Mouse (Mus musculus): ENCODE results near the gene Tff3. TPM values are rescaled to one million over a fixed set of nuclear protein-coding genes. Genes with fewer than 3 reads are reported as not detected.

Gene Tff3
- polyA plus RNA-seq (2014; fragmentation: Nextera tagmentation; extraction: Ambion mirVana): not detected in 2 replicates

DNA sequence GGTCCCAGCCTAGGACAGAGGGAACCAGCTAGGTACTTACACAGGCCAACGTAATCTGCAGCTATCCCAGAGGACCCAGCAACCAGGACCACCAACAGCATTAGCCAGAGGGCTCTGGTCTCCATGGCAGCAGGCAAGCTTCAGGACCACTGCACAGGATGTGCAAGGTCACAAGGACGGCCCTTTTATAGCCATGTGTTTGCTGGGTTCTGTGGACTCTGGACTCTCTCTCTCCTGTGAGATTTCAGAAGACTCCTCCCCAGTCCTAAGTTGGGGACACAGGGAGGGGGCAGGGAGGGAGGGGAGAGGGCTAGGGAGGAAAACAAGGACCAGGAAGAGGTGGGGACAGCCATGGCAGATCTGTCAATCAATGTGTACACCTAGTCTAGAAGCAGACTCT, at the start of gene Tff3:
Tff3 (minus strand) TSS at position 195 of the 400 bp plus-strand sequence.
- Histone ChIP-seq H3K27me3 (ENCODE audit: control insufficient read depth, insufficient read depth, low read length) (no peaks in the 10 kb centered on the region), H3K36me3 (replicated peaks; ENCODE audit: control insufficient read depth, insufficient read depth, low read depth, low read length) (no peaks in the 10 kb centered on the region), H3K9ac (replicated peaks; ENCODE audit: low read length) (no peak within 1 kb of the TSS), H3K4me3 (ENCODE audit: low read depth, low read length) (no peak within 1 kb of the TSS), H3K27ac (replicated peaks; ENCODE audit: low read depth, low read length) (no peak within 1 kb of the TSS), H3K4me2 (ENCODE audit: low read depth, low read length) (no peak within 1 kb of the TSS), H3K9me3 (replicated peaks; ENCODE audit: control insufficient read depth, low read length) (no peaks in the 10 kb centered on the region), H3K4me1 (ENCODE audit: control insufficient read depth, insufficient read depth, low read length) (no peaks in the 10 kb centered on the region)
- 4% methylated on average over 2 of the region's 2 CpGs for WGBS
- DNase-seq (ENCODE audit: low spot score) (no peak), ATAC-seq (replicated peaks; ENCODE audit: insufficient number of reproducible peaks, low FRiP score, low TSS enrichment, low read depth) (no peak)

DNA sequence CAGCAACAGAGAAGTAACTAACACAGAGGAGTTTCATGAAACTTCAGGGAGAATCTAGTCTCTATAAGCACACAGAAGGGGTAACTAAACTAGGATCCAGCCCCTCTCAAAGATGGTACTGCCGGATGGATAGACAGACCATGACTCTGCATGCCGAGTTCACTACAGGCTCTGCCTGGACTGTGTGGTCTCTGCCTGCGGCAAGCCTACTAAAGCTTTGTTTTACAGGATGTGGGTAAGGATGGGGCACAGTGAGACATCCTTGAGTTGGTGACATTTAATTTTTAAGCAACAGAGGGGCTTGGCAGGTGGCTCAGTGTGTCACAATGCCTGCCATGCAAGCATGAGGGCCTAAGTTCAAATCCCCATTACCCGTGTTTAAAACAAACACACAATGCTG, 46.9 kb upstream of the Tff3 start:
- WGBS: 91% methylated on average over 4 of the region's 4 CpGs
- H3K27ac ChIP-seq (replicated peaks; ENCODE audit: low read depth, low read length): no peak overlapping the region
- H3K9me3 ChIP-seq (replicated peaks; ENCODE audit: control insufficient read depth, low read length): no peaks in the 10 kb centered on the region
- H3K9ac ChIP-seq (replicated peaks; ENCODE audit: low read length): no peak overlapping the region
- H3K4me1 ChIP-seq (ENCODE audit: control insufficient read depth, insufficient read depth, low read length): no peaks in the 10 kb centered on the region
- DNase-seq (ENCODE audit: low spot score): no peak
- no peak for ATAC-seq (replicated peaks; ENCODE audit: insufficient number of reproducible peaks, low FRiP score, low TSS enrichment, low read depth)
- no peaks in the 10 kb centered on the region for H3K27me3 ChIP-seq (ENCODE audit: control insufficient read depth, insufficient read depth, low read length)
- no peak overlapping the region for H3K4me2 ChIP-seq (ENCODE audit: low read depth, low read length)
- H3K36me3 ChIP-seq (replicated peaks; ENCODE audit: control insufficient read depth, insufficient read depth, low read depth, low read length): no peaks in the 10 kb centered on the region
- H3K4me3 ChIP-seq (ENCODE audit: low read depth, low read length): no peak overlapping the region

DNA sequence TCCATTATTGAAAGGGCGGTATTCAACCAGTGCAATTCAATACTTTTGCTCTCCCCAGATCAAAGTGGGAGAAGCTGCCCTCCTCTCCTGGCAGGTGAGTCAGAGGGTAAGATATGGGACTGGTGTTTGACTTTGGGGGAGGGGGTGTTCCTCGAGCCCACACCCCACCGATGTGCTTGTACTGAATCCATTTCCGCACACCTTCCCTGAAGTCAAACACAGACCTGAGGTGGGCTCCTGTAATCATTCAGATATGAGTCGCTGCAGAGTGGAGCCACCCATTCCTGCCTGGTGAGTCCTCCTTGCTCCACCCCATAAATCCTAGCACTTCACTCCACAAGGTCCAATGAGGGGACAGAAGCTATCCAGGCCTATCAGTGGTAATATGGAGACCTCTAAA, 40.4 kb upstream of the Tff3 start:
- Histone ChIP-seq H3K9ac (replicated peaks; ENCODE audit: low read length) (no peak overlapping the region), H3K27ac (replicated peaks; ENCODE audit: low read depth, low read length) (no peak overlapping the region), H3K27me3 (ENCODE audit: control insufficient read depth, insufficient read depth, low read length) (no peaks in the 10 kb centered on the region), H3K4me1 (ENCODE audit: control insufficient read depth, insufficient read depth, low read length) (no peaks in the 10 kb centered on the region), H3K36me3 (replicated peaks; ENCODE audit: control insufficient read depth, insufficient read depth, low read depth, low read length) (no peaks in the 10 kb centered on the region), H3K4me3 (ENCODE audit: low read depth, low read length) (no peak overlapping the region), H3K9me3 (replicated peaks; ENCODE audit: control insufficient read depth, low read length) (no peaks in the 10 kb centered on the region), H3K4me2 (ENCODE audit: low read depth, low read length) (no peak overlapping the region)
- ATAC-seq (replicated peaks; ENCODE audit: insufficient number of reproducible peaks, low FRiP score, low TSS enrichment, low read depth): no peak
- WGBS: 80% methylated on average over 5 of the region's 5 CpGs
- DNase-seq (ENCODE audit: low spot score): no peak

DNA sequence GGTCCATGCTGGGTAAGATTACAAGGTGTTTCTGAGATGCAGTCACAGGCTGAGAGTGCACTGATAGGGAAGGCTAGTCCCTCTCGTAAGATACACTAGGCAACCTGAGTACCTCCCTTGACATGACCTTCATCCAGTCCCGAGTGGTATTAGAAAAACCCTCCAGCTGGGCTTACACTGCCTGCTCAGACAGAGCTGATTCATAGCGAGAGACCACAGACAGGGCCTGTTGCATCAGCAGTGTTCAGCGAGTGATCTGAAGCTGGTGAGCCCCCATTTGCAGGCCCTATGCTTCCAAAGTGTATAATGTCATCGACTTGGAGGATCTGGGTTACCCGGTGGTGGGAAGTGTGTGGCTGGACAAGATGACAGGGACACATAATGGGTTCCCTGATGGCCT, 35.7 kb upstream of the Tff3 start, which contains the start of gene Tff1:
Tff1 (minus strand) TSS at position 151 of the 400 bp plus-strand sequence.
- DNase-seq (ENCODE audit: low spot score) (no peak), ATAC-seq (replicated peaks; ENCODE audit: insufficient number of reproducible peaks, low FRiP score, low TSS enrichment, low read depth) (no peak)
- no peak within 1 kb of the TSS for H3K4me3 ChIP-seq (ENCODE audit: low read depth, low read length)
- no peaks in the 10 kb centered on the region for H3K4me1 ChIP-seq (ENCODE audit: control insufficient read depth, insufficient read depth, low read length)
- no peak within 1 kb of the TSS for H3K9ac ChIP-seq (replicated peaks; ENCODE audit: low read length)
- H3K4me2 ChIP-seq (ENCODE audit: low read depth, low read length): no peak within 1 kb of the TSS
- H3K27ac ChIP-seq (replicated peaks; ENCODE audit: low read depth, low read length): no peak within 1 kb of the TSS
- H3K9me3 ChIP-seq (replicated peaks; ENCODE audit: control insufficient read depth, low read length): no peaks in the 10 kb centered on the region
- no peaks in the 10 kb centered on the region for H3K36me3 ChIP-seq (replicated peaks; ENCODE audit: control insufficient read depth, insufficient read depth, low read depth, low read length)
- no peaks in the 10 kb centered on the region for H3K27me3 ChIP-seq (ENCODE audit: control insufficient read depth, insufficient read depth, low read length)
- WGBS: 87% methylated on average over 6 of the region's 6 CpGs

DNA sequence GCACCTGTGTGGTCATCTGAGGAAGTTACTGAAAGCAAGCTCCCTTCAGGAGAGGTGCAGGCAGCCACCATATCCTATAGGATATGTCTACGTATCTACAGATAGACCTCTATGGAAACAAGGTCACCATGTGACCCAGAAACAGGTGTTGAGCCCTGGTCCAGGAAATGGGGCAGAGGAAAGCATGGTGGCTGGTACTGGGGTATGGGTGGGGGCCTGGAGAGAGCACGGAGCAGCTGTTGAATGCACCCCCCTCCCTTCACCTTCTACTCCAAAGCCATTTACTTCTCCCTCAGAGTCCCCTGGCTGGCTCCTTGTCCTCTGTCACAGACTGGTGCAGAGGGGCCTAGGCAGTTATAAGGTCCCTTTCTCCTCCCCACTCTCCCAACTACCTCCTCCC, 34.4 kb upstream of the Tff3 start:
- H3K36me3 ChIP-seq (replicated peaks; ENCODE audit: control insufficient read depth, insufficient read depth, low read depth, low read length): no peaks in the 10 kb centered on the region
- no peaks in the 10 kb centered on the region for H3K27me3 ChIP-seq (ENCODE audit: control insufficient read depth, insufficient read depth, low read length)
- no peak for DNase-seq (ENCODE audit: low spot score)
- H3K4me2 ChIP-seq (ENCODE audit: low read depth, low read length): no peak overlapping the region
- ATAC-seq (replicated peaks; ENCODE audit: insufficient number of reproducible peaks, low FRiP score, low TSS enrichment, low read depth): no peak
- no peak overlapping the region for H3K9ac ChIP-seq (replicated peaks; ENCODE audit: low read length)
- no peak overlapping the region for H3K4me3 ChIP-seq (ENCODE audit: low read depth, low read length)
- H3K4me1 ChIP-seq (ENCODE audit: control insufficient read depth, insufficient read depth, low read length): no peaks in the 10 kb centered on the region
- WGBS: 79% methylated on average over 2 of the region's 2 CpGs
- H3K27ac ChIP-seq (replicated peaks; ENCODE audit: low read depth, low read length): no peak overlapping the region
- no peaks in the 10 kb centered on the region for H3K9me3 ChIP-seq (replicated peaks; ENCODE audit: control insufficient read depth, low read length)

DNA sequence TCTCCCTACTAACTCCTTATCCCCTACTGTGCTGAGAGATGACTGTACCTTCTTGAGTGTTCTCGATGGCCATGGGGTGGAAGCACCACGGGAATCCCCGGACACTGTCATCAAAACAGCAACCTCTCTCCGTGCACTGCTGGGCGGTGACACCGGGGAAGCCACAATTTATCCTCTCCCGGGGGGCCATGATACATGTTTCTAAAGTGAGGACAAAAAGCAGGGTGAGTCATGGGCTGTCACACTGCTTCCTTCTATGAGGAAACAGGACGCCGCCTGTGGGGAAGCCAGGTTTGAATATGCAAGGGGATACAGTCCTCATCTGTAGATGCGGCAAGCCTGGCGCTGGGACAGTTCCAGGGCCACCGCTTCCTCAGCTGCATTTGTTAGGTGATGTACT, 33.2 kb upstream of the Tff3 start:
- Histone ChIP-seq H3K36me3 (replicated peaks; ENCODE audit: control insufficient read depth, insufficient read depth, low read depth, low read length) (no peaks in the 10 kb centered on the region), H3K9me3 (replicated peaks; ENCODE audit: control insufficient read depth, low read length) (no peaks in the 10 kb centered on the region), H3K27ac (replicated peaks; ENCODE audit: low read depth, low read length) (no peak overlapping the region), H3K4me3 (ENCODE audit: low read depth, low read length) (no peak overlapping the region), H3K9ac (replicated peaks; ENCODE audit: low read length) (no peak overlapping the region), H3K4me2 (ENCODE audit: low read depth, low read length) (no peak overlapping the region), H3K27me3 (ENCODE audit: control insufficient read depth, insufficient read depth, low read length) (no peaks in the 10 kb centered on the region), H3K4me1 (ENCODE audit: control insufficient read depth, insufficient read depth, low read length) (no peaks in the 10 kb centered on the region)
- ATAC-seq (replicated peaks; ENCODE audit: insufficient number of reproducible peaks, low FRiP score, low TSS enrichment, low read depth) (no peak), DNase-seq (ENCODE audit: low spot score) (no peak)
- 89% methylated on average over 12 of the region's 12 CpGs for WGBS

DNA sequence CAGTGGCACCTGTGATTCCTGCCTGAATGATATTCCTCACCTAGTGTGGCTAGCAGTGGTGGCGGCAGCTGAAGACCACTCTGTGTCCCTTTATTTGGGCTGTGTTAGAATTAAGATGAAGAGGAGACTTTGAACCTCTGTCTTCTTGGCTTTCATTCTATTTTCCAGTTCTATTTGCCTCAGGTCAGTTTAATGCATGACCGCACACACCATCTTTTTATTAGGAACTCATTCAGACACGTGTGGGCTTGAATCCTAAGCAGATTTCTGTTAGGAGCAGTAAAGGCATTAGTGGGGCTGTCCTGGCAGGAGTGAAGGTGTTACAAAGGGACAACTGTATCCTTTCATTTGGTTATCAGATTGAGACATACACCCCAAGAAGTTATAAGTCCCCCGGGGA, 30.8 kb upstream of the Tff3 start:
- WGBS: 84% methylated on average over 4 of the region's 4 CpGs
- H3K4me2 ChIP-seq (ENCODE audit: low read depth, low read length): no peak overlapping the region
- no peak overlapping the region for H3K4me3 ChIP-seq (ENCODE audit: low read depth, low read length)
- no peak overlapping the region for H3K27ac ChIP-seq (replicated peaks; ENCODE audit: low read depth, low read length)
- no peak overlapping the region for H3K9ac ChIP-seq (replicated peaks; ENCODE audit: low read length)
- H3K4me1 ChIP-seq (ENCODE audit: control insufficient read depth, insufficient read depth, low read length): no peaks in the 10 kb centered on the region
- no peak for DNase-seq (ENCODE audit: low spot score)
- no peaks in the 10 kb centered on the region for H3K27me3 ChIP-seq (ENCODE audit: control insufficient read depth, insufficient read depth, low read length)
- no peak for ATAC-seq (replicated peaks; ENCODE audit: insufficient number of reproducible peaks, low FRiP score, low TSS enrichment, low read depth)
- no peaks in the 10 kb centered on the region for H3K9me3 ChIP-seq (replicated peaks; ENCODE audit: control insufficient read depth, low read length)
- H3K36me3 ChIP-seq (replicated peaks; ENCODE audit: control insufficient read depth, insufficient read depth, low read depth, low read length): no peaks in the 10 kb centered on the region

DNA sequence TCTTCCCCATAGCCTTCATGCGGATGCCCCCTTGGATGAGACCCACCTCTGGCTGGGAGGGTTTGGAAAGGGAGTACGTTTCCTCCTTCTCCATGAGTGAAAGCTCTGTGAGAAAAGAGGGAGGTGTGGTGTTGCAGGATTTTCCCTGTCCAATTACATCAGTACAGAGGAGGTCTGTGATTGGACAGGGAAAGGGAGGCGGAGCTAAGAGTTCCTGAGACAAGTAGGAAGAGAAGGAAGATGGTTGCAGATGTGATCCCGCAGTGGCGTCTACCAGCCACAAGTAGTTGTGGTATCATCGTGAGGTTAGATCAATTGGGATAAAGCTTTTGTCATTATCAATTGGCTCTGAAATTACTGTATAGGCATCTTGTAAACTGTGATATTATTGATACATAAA, 28.5 kb upstream of the Tff3 start:
- DNase-seq (ENCODE audit: low spot score): no peak
- Histone ChIP-seq H3K36me3 (replicated peaks; ENCODE audit: control insufficient read depth, insufficient read depth, low read depth, low read length) (no peaks in the 10 kb centered on the region), H3K4me3 (ENCODE audit: low read depth, low read length) (no peak overlapping the region), H3K27me3 (ENCODE audit: control insufficient read depth, insufficient read depth, low read length) (no peaks in the 10 kb centered on the region), H3K4me1 (ENCODE audit: control insufficient read depth, insufficient read depth, low read length) (no peaks in the 10 kb centered on the region), H3K9me3 (replicated peaks; ENCODE audit: control insufficient read depth, low read length) (no peaks in the 10 kb centered on the region), H3K27ac (replicated peaks; ENCODE audit: low read depth, low read length) (no peak overlapping the region), H3K4me2 (ENCODE audit: low read depth, low read length) (no peak overlapping the region), H3K9ac (replicated peaks; ENCODE audit: low read length) (no peak overlapping the region)
- WGBS: 77% methylated on average over 6 of the region's 6 CpGs
- no peak for ATAC-seq (replicated peaks; ENCODE audit: insufficient number of reproducible peaks, low FRiP score, low TSS enrichment, low read depth)

Measured in embryonic facial prominence, embryonic 11.5 days (tissue).